Mouse (Mus musculus): ENCODE data around the gene Alox8.

GRCm38 (mm10) chr11:69185031-69185430 lies 12.6 kb downstream of the Alox8 start:
- TF ChIP-seq POLR2A (IDR thresholded peaks at IDR 0.05; ENCODE audit: low read depth, low read length): no peak
- no peak for TF ChIP-seq CTCF (IDR thresholded peaks at IDR 0.05; ENCODE audit: extremely low read depth, insufficient read length, insufficient replicate concordance, low read depth, low read length)
